Mouse (Mus musculus) retina, postnatal 7 days (tissue): ENCODE measurements at regions not wholly inside any gene's neighbourhood (a gene's known extent, or its start where the extent isn't known, plus 50 kb on each side); places are given as distances from the start of the nearest gene placed in this dataset.
"Not testable (repeated sequence)": the region's sequence is repeated elsewhere in the genome, so short reads cannot be mapped to it uniquely, and the experiment has no call there.

Experiments
- DNase-seq: peaks from one replicate; pipeline ENCODE4 v3.0.0-alpha.2; 2012; ENCODE audit warnings: low read depth, low spot score

GRCm38 (mm10) chr6:50821401-50822235, 167.4 kb upstream of the Npvf start:
- DNase-seq, result no peak

- DNase-seq, result no peak
Measured at GRCm38 (mm10) chr6:50822236-50823151, 168.3 kb upstream of the Npvf start.

GRCm38 (mm10) chr6:50823220-50823910, 169.1 kb upstream of the Npvf start:
- no peak for DNase-seq

- no peak for DNase-seq
Measured at GRCm38 (mm10) chr6:50824466-50824865, 170.2 kb upstream of the Npvf start.

GRCm38 (mm10) chr6:50831725-50832124, 177.5 kb upstream of the Npvf start:
- DNase-seq, result no peak

GRCm38 (mm10) chr6:50835997-50836625, 181.9 kb upstream of the Npvf start:
- no peak for DNase-seq

GRCm38 (mm10) chr6:50840826-50841225, 186.6 kb upstream of the Npvf start:
- no peak for DNase-seq

GRCm38 (mm10) chr6:50845246-50845645, 191.0 kb upstream of the Npvf start:
- DNase-seq, result not testable (repeated sequence)

- DNase-seq, result no peak
Measured at GRCm38 (mm10) chr6:50846740-50847516, 192.7 kb upstream of the Npvf start.

GRCm38 (mm10) chr6:50847548-50847947, 193.3 kb upstream of the Npvf start:
- DNase-seq, result no peak

GRCm38 (mm10) chr6:50859162-50859561, 204.9 kb upstream of the Npvf start:
- DNase-seq, result no peak

GRCm38 (mm10) chr6:50877991-50878390, 223.8 kb upstream of the Npvf start:
- no peak for DNase-seq

- DNase-seq, result no peak
Measured at GRCm38 (mm10) chr6:50882298-50882697, 228.1 kb upstream of the Npvf start.

GRCm38 (mm10) chr6:50882759-50883158, 228.5 kb upstream of the Npvf start:
- DNase-seq, result no peak

GRCm38 (mm10) chr6:50885031-50885430, 230.8 kb upstream of the Npvf start:
- DNase-seq, result no peak

GRCm38 (mm10) chr6:50885771-50886360, 231.6 kb upstream of the Npvf start:
- no peak for DNase-seq

GRCm38 (mm10) chr6:50890370-50891204, 236.3 kb upstream of the Npvf start:
- peak; percentile 16 for DNase-seq

- DNase-seq, result no peak
Measured at GRCm38 (mm10) chr6:50891205-50891526, 236.9 kb upstream of the Npvf start.

- DNase-seq, result no peak
Measured at GRCm38 (mm10) chr6:50898792-50899191, 244.6 kb upstream of the Npvf start.
